Mouse (Mus musculus): Measurements from ENCODE around the gene Rasd2. TPM values are rescaled to one million over a fixed set of nuclear protein-coding genes. Genes with fewer than 3 reads are reported as not detected.

Gene Rasd2
- total and polyA plus RNA-seq, 2 experiments from 2014 or later, result 0.68 to 4.0 TPM

DNA sequence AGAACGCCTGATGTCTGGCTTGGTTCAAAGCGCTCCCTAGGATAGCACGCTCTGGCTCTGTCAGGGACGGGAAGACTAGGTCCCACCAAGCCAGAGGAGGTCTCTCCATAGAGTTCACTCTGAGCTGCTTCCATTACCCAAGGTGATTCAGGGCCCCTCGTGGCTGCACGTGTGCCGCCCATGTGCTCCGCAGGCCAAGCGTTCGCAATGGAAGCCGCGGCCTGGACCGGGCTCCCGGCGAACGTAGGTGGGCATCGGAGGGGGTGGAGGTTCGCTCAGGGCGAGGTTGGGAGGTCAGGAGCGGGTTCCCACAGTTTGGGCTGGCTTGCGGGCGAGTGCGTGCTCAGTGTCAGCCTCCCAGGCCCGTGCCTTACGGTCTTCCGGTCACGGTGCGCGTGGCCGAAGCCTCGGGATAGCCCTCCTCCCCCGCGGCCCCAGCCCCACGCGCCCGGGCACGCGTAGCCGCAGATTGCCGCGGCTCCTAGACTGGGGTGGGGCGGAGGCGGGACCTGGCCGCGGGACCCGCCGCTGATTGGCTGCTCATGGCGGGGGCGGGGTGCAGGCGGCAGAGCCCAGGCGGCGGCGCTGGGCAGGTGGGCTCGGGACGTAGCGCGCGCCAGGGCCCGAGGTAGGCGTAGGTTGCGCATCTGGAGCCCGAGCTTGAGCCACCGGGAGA is 975 bp upstream of the Rasd2 start:
- TF ChIP-seq CTCF (IDR thresholded peaks at IDR 0.05; ENCODE audit: low read depth) (no peak), EP300 (IDR thresholded peaks at IDR 0.05; ENCODE audit: low read depth) (no peak)
- Histone ChIP-seq H3K4me3 (ENCODE audit: low read depth, low read length) (peak overlapping the region; percentile 55), H3K4me1 (ENCODE audit: control insufficient read depth, insufficient read depth) (peaks cover 17% of the 10 kb centered on the region), H3K9ac (replicated peaks; ENCODE audit: low read depth, low read length) (peak overlapping the region; percentile 47), H3K4me2 (ENCODE audit: low read depth, low read length) (peak overlapping the region; percentile 96), H3K27me3 (ENCODE audit: control insufficient read depth, insufficient read depth, low read length) (peaks cover 37% of the 10 kb centered on the region), H3K9me3 (replicated peaks; ENCODE audit: control insufficient read depth, low read length) (no peaks in the 10 kb centered on the region), H3K27ac (ENCODE audit: low read depth) (no peak overlapping the region), H3K36me3 (replicated peaks; ENCODE audit: control insufficient read depth, insufficient read depth, low read length) (no peaks in the 10 kb centered on the region)
- DNase-seq (ENCODE audit: low spot score) (peak; percentile 39), ATAC-seq (ENCODE audit: insufficient read depth, low read depth) (peak; percentile 78)
- 3% methylated on average over 59 of the region's 63 CpGs for WGBS

DNA sequence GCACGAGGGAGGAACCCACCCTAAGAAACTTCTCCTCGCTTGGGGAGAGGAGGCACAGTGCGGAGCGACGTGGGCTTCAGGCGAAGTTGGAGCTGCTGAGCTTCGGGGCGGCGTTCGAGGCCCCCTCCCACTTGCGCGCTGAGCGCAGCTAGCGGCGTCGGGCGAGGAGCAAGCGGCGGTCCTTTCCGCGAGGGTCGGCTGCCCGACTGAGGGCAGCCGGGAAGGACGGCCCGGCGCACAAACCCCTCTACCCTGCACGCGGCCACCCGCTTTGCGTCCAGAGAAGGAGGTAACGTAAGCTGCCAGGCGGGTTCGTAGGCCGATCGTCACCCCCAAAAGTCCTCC is 465 bp upstream of the Rasd2 start:
- no peak overlapping the region for H3K27ac ChIP-seq (ENCODE audit: low read depth)
- H3K36me3 ChIP-seq (replicated peaks; ENCODE audit: control insufficient read depth, insufficient read depth, low read length), result no peaks in the 10 kb centered on the region
- TF ChIP-seq EP300 (IDR thresholded peaks at IDR 0.05; ENCODE audit: low read depth) (no peak), CTCF (IDR thresholded peaks at IDR 0.05; ENCODE audit: low read depth) (no peak)
- H3K27me3 ChIP-seq (ENCODE audit: control insufficient read depth, insufficient read depth, low read length), result peaks cover 37% of the 10 kb centered on the region
- peak overlapping the region; percentile 47 for H3K9ac ChIP-seq (replicated peaks; ENCODE audit: low read depth, low read length)
- DNase-seq (ENCODE audit: low spot score) (no peak), ATAC-seq (ENCODE audit: insufficient read depth, low read depth) (peak; percentile 9)
- peak overlapping the region; percentile 55 for H3K4me3 ChIP-seq (ENCODE audit: low read depth, low read length)
- no peaks in the 10 kb centered on the region for H3K9me3 ChIP-seq (replicated peaks; ENCODE audit: control insufficient read depth, low read length)
- H3K4me1 ChIP-seq (ENCODE audit: control insufficient read depth, insufficient read depth), result peaks cover 17% of the 10 kb centered on the region
- WGBS, result under 1% methylated on average over 30 of the region's 36 CpGs
- H3K4me2 ChIP-seq (ENCODE audit: low read depth, low read length), result peak overlapping the region; percentile 96

DNA sequence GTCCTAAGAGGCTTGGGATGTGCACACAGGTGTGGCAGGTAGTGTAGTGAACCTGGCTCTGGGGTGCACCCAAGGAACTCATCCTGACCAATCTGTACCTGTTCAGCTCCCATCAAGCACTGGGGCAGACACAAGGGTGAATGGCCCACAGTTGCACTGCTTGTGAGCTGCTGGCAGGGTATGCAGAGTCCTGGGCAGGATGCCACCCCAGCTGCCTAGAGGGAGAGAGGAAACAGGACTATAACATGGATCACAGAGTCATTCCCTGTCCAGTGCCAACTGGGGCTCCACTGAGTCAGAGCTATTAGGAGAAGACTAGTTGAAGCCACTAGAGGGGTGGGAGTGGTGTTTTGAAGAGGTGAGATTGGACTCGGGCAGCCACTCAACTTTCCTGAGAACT is 1.3 kb downstream of the Rasd2 start:
- no peaks in the 10 kb centered on the region for H3K36me3 ChIP-seq (replicated peaks; ENCODE audit: control insufficient read depth, insufficient read depth, low read length)
- peaks cover 17% of the 10 kb centered on the region for H3K4me1 ChIP-seq (ENCODE audit: control insufficient read depth, insufficient read depth)
- DNase-seq (ENCODE audit: low spot score) (no peak), ATAC-seq (ENCODE audit: insufficient read depth, low read depth) (no peak)
- H3K9ac ChIP-seq (replicated peaks; ENCODE audit: low read depth, low read length), result no peak overlapping the region
- H3K9me3 ChIP-seq (replicated peaks; ENCODE audit: control insufficient read depth, low read length), result no peaks in the 10 kb centered on the region
- no peak for TF ChIP-seq EP300 (IDR thresholded peaks at IDR 0.05; ENCODE audit: low read depth)
- no peak for TF ChIP-seq CTCF (IDR thresholded peaks at IDR 0.05; ENCODE audit: low read depth)
- no peak overlapping the region for H3K4me3 ChIP-seq (ENCODE audit: low read depth, low read length)
- H3K4me2 ChIP-seq (ENCODE audit: low read depth, low read length), result no peak overlapping the region
- 37% methylated on average over 1 of the region's 1 CpGs for WGBS
- H3K27me3 ChIP-seq (ENCODE audit: control insufficient read depth, insufficient read depth, low read length), result peaks cover 37% of the 10 kb centered on the region
- H3K27ac ChIP-seq (ENCODE audit: low read depth), result no peak overlapping the region

DNA sequence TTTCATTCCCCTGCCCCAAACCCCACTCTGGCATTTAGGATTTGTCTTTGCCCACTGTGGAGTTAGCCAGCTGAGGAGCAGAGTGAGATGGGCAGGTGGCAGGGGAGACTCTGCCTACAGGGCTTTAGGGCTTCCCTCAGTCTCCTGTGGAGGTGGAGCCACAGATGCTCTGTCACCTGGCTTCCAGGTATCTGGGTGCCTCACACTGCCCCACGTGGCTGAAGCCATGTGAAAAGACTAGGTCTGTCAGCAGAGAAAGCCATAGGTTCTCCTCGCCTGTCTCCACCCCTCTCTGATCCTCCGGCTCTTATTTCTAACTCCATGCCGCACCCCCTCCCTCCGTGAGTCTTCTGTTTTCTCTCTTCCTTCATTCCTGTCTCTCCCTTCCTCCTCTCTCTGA is 2.2 kb downstream of the Rasd2 start:
- no peak for TF ChIP-seq EP300 (IDR thresholded peaks at IDR 0.05; ENCODE audit: low read depth)
- TF ChIP-seq CTCF (IDR thresholded peaks at IDR 0.05; ENCODE audit: low read depth), result no peak
- 35% methylated on average over 5 of the region's 5 CpGs for WGBS
- no peak overlapping the region for H3K9ac ChIP-seq (replicated peaks; ENCODE audit: low read depth, low read length)
- H3K9me3 ChIP-seq (replicated peaks; ENCODE audit: control insufficient read depth, low read length), result no peaks in the 10 kb centered on the region
- ATAC-seq (ENCODE audit: insufficient read depth, low read depth), result no peak
- H3K4me2 ChIP-seq (ENCODE audit: low read depth, low read length), result no peak overlapping the region
- no peak for DNase-seq (ENCODE audit: low spot score)
- no peak overlapping the region for H3K27ac ChIP-seq (ENCODE audit: low read depth)
- peaks cover 37% of the 10 kb centered on the region for H3K27me3 ChIP-seq (ENCODE audit: control insufficient read depth, insufficient read depth, low read length)
- H3K4me1 ChIP-seq (ENCODE audit: control insufficient read depth, insufficient read depth), result peaks cover 17% of the 10 kb centered on the region
- H3K36me3 ChIP-seq (replicated peaks; ENCODE audit: control insufficient read depth, insufficient read depth, low read length), result no peaks in the 10 kb centered on the region
- H3K4me3 ChIP-seq (ENCODE audit: low read depth, low read length), result no peak overlapping the region

DNA sequence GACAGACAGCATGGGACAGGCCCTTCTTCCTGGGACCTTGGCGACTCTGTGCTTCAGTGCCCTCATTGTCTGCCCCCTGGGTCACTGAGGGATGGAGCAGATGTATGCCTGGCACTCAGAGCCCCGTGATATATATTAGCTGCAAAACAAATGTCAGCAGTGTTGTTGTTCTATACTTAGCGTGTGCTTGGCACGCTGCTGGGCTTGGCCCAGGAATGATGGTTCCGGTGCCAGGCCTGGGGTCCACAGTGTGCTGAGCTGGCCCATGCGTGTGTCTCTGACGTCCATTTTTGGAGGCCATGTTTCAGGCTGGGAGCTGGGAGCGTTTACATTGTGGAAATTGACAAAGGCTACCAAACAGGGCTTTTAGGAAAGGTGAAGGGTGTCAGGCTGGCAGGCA is 3.1 kb downstream of the Rasd2 start:
- Histone ChIP-seq H3K27me3 (ENCODE audit: control insufficient read depth, insufficient read depth, low read length) (peaks cover 37% of the 10 kb centered on the region), H3K9me3 (replicated peaks; ENCODE audit: control insufficient read depth, low read length) (no peaks in the 10 kb centered on the region), H3K4me3 (ENCODE audit: low read depth, low read length) (no peak overlapping the region), H3K4me2 (ENCODE audit: low read depth, low read length) (no peak overlapping the region), H3K36me3 (replicated peaks; ENCODE audit: control insufficient read depth, insufficient read depth, low read length) (no peaks in the 10 kb centered on the region), H3K9ac (replicated peaks; ENCODE audit: low read depth, low read length) (no peak overlapping the region), H3K4me1 (ENCODE audit: control insufficient read depth, insufficient read depth) (peaks cover 17% of the 10 kb centered on the region), H3K27ac (ENCODE audit: low read depth) (no peak overlapping the region)
- no peak for ATAC-seq (ENCODE audit: insufficient read depth, low read depth)
- DNase-seq (ENCODE audit: low spot score), result no peak
- WGBS, result 58% methylated on average over 8 of the region's 8 CpGs
- TF ChIP-seq EP300 (IDR thresholded peaks at IDR 0.05; ENCODE audit: low read depth), result no peak
- no peak for TF ChIP-seq CTCF (IDR thresholded peaks at IDR 0.05; ENCODE audit: low read depth)

DNA sequence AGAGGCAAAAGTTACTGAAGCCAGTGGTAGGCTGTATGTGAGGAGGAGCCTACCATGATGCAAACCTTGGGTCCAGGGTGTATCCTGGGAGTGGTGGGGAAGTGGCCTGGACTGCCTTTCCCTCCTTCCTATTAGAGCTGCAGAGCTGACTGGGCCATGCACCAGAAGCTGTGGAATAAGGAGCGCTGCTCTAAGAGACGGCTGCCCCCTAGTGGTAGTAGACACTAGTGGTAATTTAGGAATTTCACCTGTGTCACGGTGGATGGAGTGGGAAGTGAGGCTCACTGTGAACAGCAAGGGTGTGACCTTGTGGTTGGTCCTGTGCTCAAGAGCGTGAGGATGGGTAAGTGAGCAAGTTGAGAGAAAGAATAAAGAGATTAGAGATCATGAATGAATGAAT is 4.2 kb downstream of the Rasd2 start:
- TF ChIP-seq EP300 (IDR thresholded peaks at IDR 0.05; ENCODE audit: low read depth) (no peak), CTCF (IDR thresholded peaks at IDR 0.05; ENCODE audit: low read depth) (peak; percentile 91)
- peak; percentile 38 for ATAC-seq (ENCODE audit: insufficient read depth, low read depth)

More for the DNA sequence above, 4.2 kb downstream of the Rasd2 start:
- H3K9me3 ChIP-seq (replicated peaks; ENCODE audit: control insufficient read depth, low read length), result no peaks in the 10 kb centered on the region
- no peak overlapping the region for H3K4me3 ChIP-seq (ENCODE audit: low read depth, low read length)
- H3K36me3 ChIP-seq (replicated peaks; ENCODE audit: control insufficient read depth, insufficient read depth, low read length), result no peaks in the 10 kb centered on the region
- H3K4me2 ChIP-seq (ENCODE audit: low read depth, low read length), result no peak overlapping the region
- H3K4me1 ChIP-seq (ENCODE audit: control insufficient read depth, insufficient read depth), result peaks cover 14% of the 10 kb centered on the region
- no peak overlapping the region for H3K9ac ChIP-seq (replicated peaks; ENCODE audit: low read depth, low read length)
- peak; percentile 72 for DNase-seq (ENCODE audit: low spot score)
- 6% methylated on average over 4 of the region's 4 CpGs for WGBS
- no peak overlapping the region for H3K27ac ChIP-seq (ENCODE audit: low read depth)
- H3K27me3 ChIP-seq (ENCODE audit: control insufficient read depth, insufficient read depth, low read length), result peaks cover 36% of the 10 kb centered on the region
